Mouse (Mus musculus) ES-E14 (cell line): ENCODE results near the gene Sf3b3. TPM values are rescaled to one million over a fixed set of nuclear protein-coding genes. Genes with fewer than 3 reads are reported as not detected.

ENCODE experiments used
- DNase-seq: peaks from one replicate; pipeline ENCODE4 v3.0.0-alpha.2; 2013; ENCODE audit warnings: low read depth, low spot score
- H3K27ac ChIP-seq: 2 replicates; pipeline ENCODE4 v1.5.1; 2012; ENCODE audit warnings: low read depth, mild to moderate bottlenecking, low read length, moderate library complexity, mixed read lengths; ENCODE audit not compliant: poor library complexity, insufficient read depth, severe bottlenecking
- H3K36me3 ChIP-seq: 2 replicates; pipeline ENCODE4 v1.6.1; 2012; ENCODE audit warnings: mild to moderate bottlenecking, low read length, moderate library complexity, mixed read lengths; ENCODE audit not compliant: control insufficient read depth, poor library complexity, insufficient read depth, severe bottlenecking
- H3K4me1 ChIP-seq, 2 experiments: fragments of 150-350 bp in 1 of 2; sonication (generic) in 1 of 2; 2 replicates each; pipeline ENCODE4 v1.6.1; 2012; ENCODE audit warnings: low read length in 2 of 2, mild to moderate bottlenecking in 1 of 2, mixed read lengths in 1 of 2; ENCODE audit not compliant: control insufficient read depth in 2 of 2, insufficient read depth in 2 of 2, poor library complexity in 1 of 2
- H3K4me3 ChIP-seq, 2 experiments: fragments of 150-350 bp in 1 of 2; sonication (generic) in 1 of 2; 2 replicates each; pipeline ENCODE4 v1.5.1; 2012; ENCODE audit warnings: low read length in 2 of 2, low read depth in 1 of 2, mild to moderate bottlenecking in 1 of 2, mixed read lengths in 1 of 2; ENCODE audit not compliant: insufficient read depth in 1 of 2, poor library complexity in 1 of 2, severe bottlenecking in 1 of 2
- H3K9ac ChIP-seq: 2 replicates; pipeline ENCODE4 v1.6.1; 2012; ENCODE audit warnings: low read depth, mild to moderate bottlenecking, low read length, mixed read lengths; ENCODE audit not compliant: poor library complexity, insufficient read depth, severe bottlenecking
- H3K9me3 ChIP-seq: fragments of 150-350 bp; sonication (generic); 2 replicates; pipeline ENCODE4 v1.6.1; 2012; ENCODE audit warnings: low read depth, mild to moderate bottlenecking, low read length; ENCODE audit not compliant: control insufficient read depth, insufficient read depth
- CHD2 ChIP-seq: IDR thresholded peaks from 2 replicates; pipeline ENCODE4 v1.6.1; 2014; ENCODE audit warnings: mild to moderate bottlenecking, low read depth, low read length, inconsistent platforms
- HCFC1 ChIP-seq: IDR thresholded peaks from 2 replicates; pipeline ENCODE4 v1.6.1; 2012; ENCODE audit warnings: low read length, inconsistent platforms, borderline replicate concordance; ENCODE audit not compliant: insufficient read depth
- MAFK ChIP-seq: IDR thresholded peaks from 2 replicates; pipeline ENCODE4 v1.6.1; 2014; ENCODE audit warnings: mild to moderate bottlenecking, low read depth, low read length, inconsistent platforms; ENCODE audit not compliant: insufficient read depth
- ZC3H11A ChIP-seq: IDR thresholded peaks from 2 replicates; pipeline ENCODE4 v1.6.1; 2012; ENCODE audit warnings: low read depth, mild to moderate bottlenecking, inconsistent platforms, low read length, borderline replicate concordance
- ZNF384 ChIP-seq: IDR thresholded peaks from 2 replicates; pipeline ENCODE4 v1.6.1; 2012; ENCODE audit warnings: low read depth, low read length, inconsistent platforms
- in situ Hi-C, 2 experiments: fragments of 600-800 bp; cut with MboI; formaldehyde crosslinking; loops; one replicate each; pipeline ENCODE4 v1.15.1; 2025; ENCODE audit warnings: low sequenced_read_pairs in 2 of 2, inconsistent platforms in 1 of 2; ENCODE audit not compliant: unreplicated experiment in 2 of 2
- total RNA-seq: library from RNA; depleted of rRNA; stranded (reverse); fragments of 300-350 nt; gene quantifications from 2 replicates; pipeline ENCODE4 v1.2.3, GENCODE M21; 2012

Sf3b3 gene
- total RNA-seq, 1 experiment = 210 TPM

GRCm38 (mm10) chr8:110802988-110803387 is 43.6 kb downstream of the Sf3b3 start:
- no peak for DNase-seq
- in situ Hi-C loops = no loop called here
- Histone ChIP-seq H3K27ac (no peak overlapping the region), H3K36me3 (no peaks in the 10 kb centered on the region), H3K4me3 (no peak overlapping the region), H3K4me1 (peaks cover 0 to 5% of the 10 kb centered on the region in 2 experiments; a peak in 1 of 4 replicates), H3K9ac (no peak overlapping the region), H3K9me3 (no peaks in the 10 kb centered on the region)
- TF ChIP-seq ZNF384 (no peak), ZC3H11A (no peak), CHD2 (no peak), HCFC1 (no peak), MAFK (no peak)

GRCm38 (mm10) chr8:110797086-110797485 is 49.5 kb downstream of the Sf3b3 start:
- in situ Hi-C loops = no loop called here
- H3K27ac ChIP-seq = no peak overlapping the region
- TF ChIP-seq ZNF384 (no peak), ZC3H11A (no peak), CHD2 (no peak), HCFC1 (no peak), MAFK (no peak)
- H3K4me3 ChIP-seq = no peak overlapping the region
- no peak overlapping the region for H3K9ac ChIP-seq
- no peaks in the 10 kb centered on the region for H3K36me3 ChIP-seq
- no peaks in the 10 kb centered on the region for H3K9me3 ChIP-seq
- peaks cover 0 to 3% of the 10 kb centered on the region in 2 experiments; a peak in 1 of 4 replicates for H3K4me1 ChIP-seq
- no peak for DNase-seq

- H3K4me1 ChIP-seq = peaks cover 0 to 6% of the 10 kb centered on the region in 2 experiments; a peak in 1 of 4 replicates
- H3K9me3 ChIP-seq = no peaks in the 10 kb centered on the region
- in situ Hi-C loops = no loop called here
- H3K27ac ChIP-seq = no peak overlapping the region
- H3K9ac ChIP-seq = no peak overlapping the region
- no peak overlapping the region for H3K4me3 ChIP-seq
- H3K36me3 ChIP-seq = no peaks in the 10 kb centered on the region
- DNase-seq = no peak
- no peak for TF ChIP-seq HCFC1
- TF ChIP-seq ZNF384 = no peak
- no peak for TF ChIP-seq MAFK
- no peak for TF ChIP-seq ZC3H11A
- no peak for TF ChIP-seq CHD2
Measured at GRCm38 (mm10) chr8:110794363-110794965, 52.1 kb downstream of the Sf3b3 start.

- no peak for DNase-seq
- TF ChIP-seq MAFK (no peak), CHD2 (no peak), ZNF384 (no peak), ZC3H11A (no peak), HCFC1 (no peak)
- Histone ChIP-seq H3K4me3 (no peak overlapping the region), H3K9me3 (no peaks in the 10 kb centered on the region), H3K9ac (no peak overlapping the region), H3K27ac (no peak overlapping the region), H3K4me1 (peaks cover 0 to 6% of the 10 kb centered on the region in 2 experiments; a peak in 1 of 4 replicates), H3K36me3 (no peaks in the 10 kb centered on the region)
- in situ Hi-C loops = no loop called here
Measured at GRCm38 (mm10) chr8:110793936-110794335, 52.7 kb downstream of the Sf3b3 start.
